Mouse (Mus musculus) ES-Bruce4 (cell line): ENCODE results near the gene Pcnx.

Source experiments
- CTCF ChIP-seq: IDR thresholded peaks from one replicate; pipeline ENCODE4 v1.8.1; 2011; ENCODE audit warnings: low read depth, low read length
- EP300 ChIP-seq: IDR thresholded peaks from 2 replicates; pipeline ENCODE4 v1.6.1; 2011; ENCODE audit warnings: low read depth, low read length; ENCODE audit not compliant: insufficient read depth

- TF ChIP-seq CTCF (no peak), EP300 (no peak)
Measured at GRCm38 (mm10) chr12:81855031-81855430, 4.8 kb upstream of the Pcnx start.
